Mouse (Mus musculus) midbrain, embryonic 14.5 days (tissue): ENCODE results near the gene St6galnac1. TPM values are rescaled to one million over a fixed set of nuclear protein-coding genes. Genes with fewer than 3 reads are reported as not detected.
"Not testable (repeated sequence)": the region's sequence is repeated elsewhere in the genome, so short reads cannot be mapped to it uniquely, and the experiment has no call there.

Source experiments
- ATAC-seq: fragments of 200-750 bp; cut with Nextera tagmentation; 2 replicates; pipeline ENCODE4 v1.8.0; 2017; ENCODE audit warnings: moderate number of reproducible peaks, moderate library complexity; ENCODE audit not compliant: low FRiP score, low TSS enrichment
- DNase-seq: peaks from one replicate; pipeline ENCODE4 v3.0.0-alpha.2; 2015
- H3K27ac ChIP-seq: fragments of 300-500 bp; sonication (generic); replicated peaks from 2 replicates; pipeline ENCODE4 v1.5.1; 2014; ENCODE audit warnings: mild to moderate bottlenecking, low read depth, low read length, moderate library complexity
- H3K27me3 ChIP-seq: fragments of 300-500 bp; sonication (generic); 2 replicates; pipeline ENCODE4 v1.6.1; 2014; ENCODE audit warnings: low read length, control low read depth, mixed read lengths; ENCODE audit not compliant: control insufficient read depth, insufficient read depth
- H3K36me3 ChIP-seq: fragments of 300-500 bp; sonication (generic); 2 replicates; pipeline ENCODE4 v1.6.1; 2014; ENCODE audit warnings: low read length, control low read depth; ENCODE audit not compliant: control insufficient read depth, insufficient read depth
- H3K4me1 ChIP-seq: fragments of 300-500 bp; sonication (generic); 2 replicates; pipeline ENCODE4 v1.6.1; 2014; ENCODE audit warnings: mild to moderate bottlenecking, antibody characterized with exemption, low read length, control low read depth; ENCODE audit not compliant: control insufficient read depth, insufficient read depth
- H3K4me2 ChIP-seq: fragments of 300-500 bp; sonication (generic); 2 replicates; pipeline ENCODE4 v1.6.1; 2014; ENCODE audit warnings: mild to moderate bottlenecking, low read length, moderate library complexity
- H3K4me3 ChIP-seq: fragments of 300-500 bp; sonication (generic); replicated peaks from 2 replicates; pipeline ENCODE4 v1.5.1; 2014; ENCODE audit warnings: low read depth, low read length
- H3K9ac ChIP-seq: fragments of 300-500 bp; sonication (generic); replicated peaks from 2 replicates; pipeline ENCODE4 v1.6.1; 2014; ENCODE audit warnings: mild to moderate bottlenecking, low read length, moderate library complexity
- H3K9me3 ChIP-seq: fragments of 300-500 bp; sonication (generic); 2 replicates; pipeline ENCODE4 v1.6.1; 2016; ENCODE audit warnings: low read length, control low read depth, mixed read lengths; ENCODE audit not compliant: control insufficient read depth
- WGBS: fragments of 180-500 bp; shearing (Covaris S2); extraction: QIAGEN DNeasy Blood & Tissue Kit; methylation state at CpG from one replicate; pipeline ENCODE4 v1.1.7; 2014; 5-methylcytosine and 5-hydroxymethylcytosine counted together
- polyA plus RNA-seq: library from polyadenylated mRNA; unstranded; fragments of >200 nt; fragmentation: Nextera tagmentation; extraction: Ambion mirVana; gene quantifications from 2 replicates; pipeline ENCODE4 v1.2.1, GENCODE M21; 2014

St6galnac1 gene
- polyA plus RNA-seq, 1 experiment from 2014 or later, result not detected

GRCm38 (mm10) chr11:116748692-116749091, 26.6 kb downstream of the St6galnac1 start:
- DNase-seq, H3K27me3 ChIP-seq, H3K9me3 ChIP-seq, H3K27ac ChIP-seq, H3K4me3 ChIP-seq, H3K4me2 ChIP-seq, ATAC-seq, H3K4me1 ChIP-seq, H3K36me3 ChIP-seq, H3K9ac ChIP-seq: not testable (repeated sequence)
- whole genome bisulfite sequencing, result 78% methylated on average over 2 of the region's 2 CpGs

GRCm38 (mm10) chr11:116746822-116747221, 28.5 kb downstream of the St6galnac1 start:
- H3K27ac ChIP-seq, H3K4me3 ChIP-seq, H3K4me1 ChIP-seq, ATAC-seq, H3K9me3 ChIP-seq, H3K9ac ChIP-seq, H3K4me2 ChIP-seq, H3K36me3 ChIP-seq, DNase-seq, H3K27me3 ChIP-seq: not testable (repeated sequence)
- WGBS, result 92% methylated on average over 3 of the region's 3 CpGs

- H3K4me3 ChIP-seq, ATAC-seq, H3K4me2 ChIP-seq, DNase-seq, H3K9ac ChIP-seq, H3K9me3 ChIP-seq, H3K27me3 ChIP-seq, H3K27ac ChIP-seq, H3K36me3 ChIP-seq, H3K4me1 ChIP-seq: not testable (repeated sequence)
- WGBS, result 78% methylated on average over 2 of the region's 2 CpGs
Measured at GRCm38 (mm10) chr11:116745457-116745856, 29.9 kb downstream of the St6galnac1 start.

GRCm38 (mm10) chr11:116738411-116738810, 36.9 kb downstream of the St6galnac1 start:
- Histone ChIP-seq H3K4me1 (no peaks in the 10 kb centered on the region), H3K27ac (no peak overlapping the region), H3K9me3 (no peaks in the 10 kb centered on the region), H3K9ac (no peak overlapping the region), H3K36me3 (no peaks in the 10 kb centered on the region), H3K4me3 (no peak overlapping the region), H3K27me3 (no peaks in the 10 kb centered on the region), H3K4me2 (no peak overlapping the region)
- 54% methylated on average over 11 of the region's 11 CpGs for WGBS
- ATAC-seq (no peak), DNase-seq (no peak)

- no peak overlapping the region for H3K4me2 ChIP-seq
- no peak overlapping the region for H3K4me3 ChIP-seq
- no peaks in the 10 kb centered on the region for H3K4me1 ChIP-seq
- DNase-seq (no peak), ATAC-seq (no peak)
- H3K9me3 ChIP-seq, result no peaks in the 10 kb centered on the region
- 90% methylated on average over 4 of the region's 4 CpGs for WGBS
- no peak overlapping the region for H3K9ac ChIP-seq
- no peaks in the 10 kb centered on the region for H3K36me3 ChIP-seq
- H3K27ac ChIP-seq, result no peak overlapping the region
- H3K27me3 ChIP-seq, result no peaks in the 10 kb centered on the region
Measured at GRCm38 (mm10) chr11:116732536-116732935, 42.8 kb downstream of the St6galnac1 start.

GRCm38 (mm10) chr11:116731060-116731580, 44.2 kb downstream of the St6galnac1 start:
- not testable (repeated sequence) for H3K27ac ChIP-seq
- WGBS, result 92% methylated on average over 6 of the region's 6 CpGs

GRCm38 (mm10) chr11:116729276-116730008, 45.9 kb downstream of the St6galnac1 start:
- WGBS, result 88% methylated on average over 9 of the region's 9 CpGs
- no peak for DNase-seq
- no peak overlapping the region for H3K4me3 ChIP-seq

More at GRCm38 (mm10) chr11:116731060-116731580, 44.2 kb downstream of the St6galnac1 start:
- H3K4me1 ChIP-seq, DNase-seq, H3K4me3 ChIP-seq, H3K27me3 ChIP-seq, H3K4me2 ChIP-seq, H3K9me3 ChIP-seq, H3K36me3 ChIP-seq, H3K9ac ChIP-seq, ATAC-seq: not testable (repeated sequence)

GRCm38 (mm10) chr11:116726156-116726555, 49.2 kb downstream of the St6galnac1 start:
- ATAC-seq, result no peak

More at GRCm38 (mm10) chr11:116729276-116730008, 45.9 kb downstream of the St6galnac1 start:
- no peaks in the 10 kb centered on the region for H3K27me3 ChIP-seq
- H3K4me2 ChIP-seq, result no peak overlapping the region
- no peak overlapping the region for H3K9ac ChIP-seq
- no peaks in the 10 kb centered on the region for H3K4me1 ChIP-seq
- no peaks in the 10 kb centered on the region for H3K36me3 ChIP-seq
- no peak for ATAC-seq
- H3K9me3 ChIP-seq, result no peaks in the 10 kb centered on the region
- no peak overlapping the region for H3K27ac ChIP-seq

More at GRCm38 (mm10) chr11:116726156-116726555, 49.2 kb downstream of the St6galnac1 start:
- 76% methylated on average over 3 of the region's 3 CpGs for WGBS
- H3K27me3 ChIP-seq, result no peaks in the 10 kb centered on the region
- H3K27ac ChIP-seq, result no peak overlapping the region
- H3K9ac ChIP-seq, result no peak overlapping the region
- no peak overlapping the region for H3K4me2 ChIP-seq
- no peaks in the 10 kb centered on the region for H3K9me3 ChIP-seq
- H3K4me3 ChIP-seq, result no peak overlapping the region
- no peaks in the 10 kb centered on the region for H3K4me1 ChIP-seq
- H3K36me3 ChIP-seq, result no peaks in the 10 kb centered on the region
- no peak for DNase-seq
